Mouse (Mus musculus) spleen, adult 2 months (tissue): ENCODE measurements around the gene Clca2.

ENCODE experiments used
- CTCF ChIP-seq: fragments of 200-500 bp; IDR thresholded peaks from 2 replicates; pipeline ENCODE4 v1.5.1; 2011; ENCODE audit warnings: mild to moderate bottlenecking, inconsistent platforms; ENCODE audit not compliant: insufficient read depth, insufficient read length, insufficient replicate concordance; ENCODE audit errors: extremely low read depth
- POLR2A ChIP-seq: fragments of 200-500 bp; IDR thresholded peaks from 2 replicates; pipeline ENCODE4 v1.6.1; 2011; ENCODE audit warnings: low read depth, low read length, inconsistent platforms

- no peak for TF ChIP-seq CTCF
- no peak for TF ChIP-seq POLR2A
Measured at GRCm38 (mm10) chr3:145146871-145147270, 47.6 kb upstream of the Clca2 start.
